Mouse (Mus musculus): ENCODE results near the gene Atp10b. TPM values are rescaled to one million over a fixed set of nuclear protein-coding genes. Genes with fewer than 3 reads are reported as not detected.

Atp10b gene
- total RNA-seq, 1 experiment from 2014 or later = not detected

- ATAC-seq (replicated peaks; ENCODE audit: low read depth, poor library complexity, severe bottlenecking) = no peak
Observed at GRCm38 (mm10) chr11:43189817-43190593, 40.3 kb downstream of the Atp10b start.

- no peak for ATAC-seq (replicated peaks; ENCODE audit: low read depth, poor library complexity, severe bottlenecking)
Observed at GRCm38 (mm10) chr11:43198811-43199210, 49.1 kb downstream of the Atp10b start.

- no peak for ATAC-seq (replicated peaks; ENCODE audit: low read depth, poor library complexity, severe bottlenecking)
Observed at GRCm38 (mm10) chr11:43199358-43199757, 49.7 kb downstream of the Atp10b start.

DNA sequence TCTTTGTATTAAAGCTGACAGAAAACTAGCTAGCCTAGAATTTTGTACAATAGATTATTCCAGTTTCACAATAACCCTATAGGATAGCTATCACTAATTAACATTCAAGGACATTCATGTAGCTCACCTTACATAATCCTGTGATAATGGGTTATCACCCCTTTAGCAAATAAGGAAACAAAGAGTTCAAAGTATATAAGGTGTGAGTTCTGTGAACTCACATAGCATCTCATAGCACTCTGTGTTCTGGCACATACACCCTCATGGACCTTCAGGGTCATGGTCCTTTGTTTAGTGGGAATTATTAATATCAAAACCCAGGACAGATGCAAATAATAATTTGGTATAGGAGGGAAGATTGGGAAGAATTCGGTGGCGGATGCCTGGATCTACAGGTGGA lies 50.4 kb downstream of the Atp10b start:
- no peak for ATAC-seq (replicated peaks; ENCODE audit: low read depth, poor library complexity, severe bottlenecking)

GRCm38 (mm10) chr11:43203580-43203979 lies 53.9 kb downstream of the Atp10b start:
- ATAC-seq (replicated peaks; ENCODE audit: low read depth, poor library complexity, severe bottlenecking) = no peak

GRCm38 (mm10) chr11:43213134-43213533 lies 63.5 kb downstream of the Atp10b start:
- peak; percentile 87 for ATAC-seq (replicated peaks; ENCODE audit: low read depth, poor library complexity, severe bottlenecking)

- ATAC-seq (replicated peaks; ENCODE audit: low read depth, poor library complexity, severe bottlenecking) = no peak
Observed at GRCm38 (mm10) chr11:43213740-43214139, 64.1 kb downstream of the Atp10b start.

GRCm38 (mm10) chr11:43217021-43217420 lies 67.3 kb downstream of the Atp10b start:
- ATAC-seq (replicated peaks; ENCODE audit: low read depth, poor library complexity, severe bottlenecking) = no peak

- ATAC-seq (replicated peaks; ENCODE audit: low read depth, poor library complexity, severe bottlenecking) = no peak
Observed at GRCm38 (mm10) chr11:43230231-43230630, 80.6 kb downstream of the Atp10b start.

- no peak for ATAC-seq (replicated peaks; ENCODE audit: low read depth, poor library complexity, severe bottlenecking)
Observed at GRCm38 (mm10) chr11:43232073-43232472, 82.4 kb downstream of the Atp10b start.

DNA sequence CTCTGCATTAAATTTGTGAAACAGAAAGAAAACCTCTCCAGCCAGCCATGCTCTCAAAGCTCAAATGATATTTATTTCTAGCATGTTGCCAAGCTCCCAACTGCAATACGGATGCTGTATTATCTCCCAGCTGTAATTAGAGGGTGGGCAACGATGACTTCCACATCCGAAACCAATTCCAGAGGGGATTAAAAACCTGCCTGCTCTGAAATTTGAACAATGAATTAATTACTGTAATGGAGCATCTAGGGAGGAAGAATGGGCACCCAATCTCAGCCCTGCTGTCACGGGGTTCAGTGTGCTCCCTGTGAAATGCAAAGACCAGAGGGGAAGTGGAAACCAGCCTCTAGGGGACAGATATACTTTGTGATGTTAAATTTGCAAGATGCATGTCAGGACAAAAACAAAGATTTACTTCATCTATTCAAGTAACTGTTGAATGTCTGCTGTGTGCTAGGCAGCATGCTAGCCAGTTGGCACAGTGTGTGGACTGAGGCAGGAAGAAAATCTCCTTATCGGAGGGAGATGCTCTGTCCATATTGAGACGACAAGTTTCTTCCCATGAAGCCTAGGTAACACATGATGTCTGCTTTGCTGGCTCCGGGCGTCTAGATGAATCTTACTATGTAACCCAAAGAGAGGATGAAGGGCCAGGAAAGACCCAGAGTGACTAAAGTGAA lies 86.8 kb downstream of the Atp10b start:
- ATAC-seq (replicated peaks; ENCODE audit: low read depth, poor library complexity, severe bottlenecking) = no peak

DNA sequence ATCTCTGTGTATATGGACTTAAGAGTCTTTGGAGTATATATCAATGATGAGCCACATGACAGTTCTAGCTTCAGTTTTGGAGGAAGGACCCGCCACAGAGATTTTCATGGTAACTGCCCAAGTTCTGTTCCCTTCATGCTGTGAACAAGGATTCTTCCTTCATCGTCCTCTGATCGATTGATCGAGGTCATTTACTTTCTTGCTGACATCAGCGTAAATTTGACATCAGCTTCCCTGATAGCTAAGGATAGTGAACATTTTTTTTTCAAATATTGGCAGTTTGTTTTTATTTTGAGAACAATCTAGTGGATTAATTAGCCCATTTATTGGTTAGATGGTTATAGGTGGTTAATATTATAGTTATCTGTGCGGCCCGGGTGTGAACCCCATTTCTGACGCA lies 90.1 kb downstream of the Atp10b start:
- no peak for ATAC-seq (replicated peaks; ENCODE audit: low read depth, poor library complexity, severe bottlenecking)

GRCm38 (mm10) chr11:43253034-43253433 lies 103.4 kb downstream of the Atp10b start:
- ATAC-seq (replicated peaks; ENCODE audit: low read depth, poor library complexity, severe bottlenecking) = no peak

DNA sequence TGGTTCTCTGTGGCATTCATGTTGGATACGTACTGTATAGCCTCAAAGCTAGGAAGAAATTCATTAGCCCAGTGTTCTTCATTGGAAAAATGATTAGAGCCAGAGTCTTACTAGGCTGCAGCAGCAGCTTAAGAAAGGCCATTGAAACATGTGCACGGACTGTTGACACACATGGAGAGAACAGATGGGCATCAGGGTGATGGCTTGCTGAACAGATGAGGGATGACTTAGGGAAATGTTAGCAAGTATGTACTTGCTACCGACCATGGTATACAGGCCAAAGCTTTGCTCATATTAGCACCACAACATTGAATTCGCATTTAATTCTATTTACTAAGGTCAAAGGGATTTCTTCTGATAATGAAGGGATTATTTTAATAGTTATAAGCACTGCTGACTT lies 105.6 kb downstream of the Atp10b start:
- no peak for ATAC-seq (replicated peaks; ENCODE audit: low read depth, poor library complexity, severe bottlenecking)

DNA sequence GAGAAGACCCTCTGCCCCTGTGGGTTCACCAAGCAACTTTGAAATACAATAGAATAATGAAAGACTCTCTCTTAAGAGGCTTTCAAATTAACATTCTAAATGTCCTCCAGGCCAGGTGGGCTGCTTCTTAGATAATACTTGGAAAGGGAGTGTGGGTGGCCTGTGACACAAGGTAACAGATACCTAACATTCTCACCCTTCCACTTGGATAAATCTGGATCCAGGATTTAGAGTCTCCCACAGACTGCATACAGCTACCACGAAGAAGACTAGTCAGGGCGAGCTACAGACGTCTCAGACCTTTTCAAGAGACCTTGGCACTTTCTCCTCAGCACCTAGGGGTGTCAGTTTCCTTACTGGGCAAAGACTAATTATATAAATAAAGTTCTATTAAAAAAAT lies 107.6 kb downstream of the Atp10b start:
- no peak for ATAC-seq (replicated peaks; ENCODE audit: low read depth, poor library complexity, severe bottlenecking)

- no peak for ATAC-seq (replicated peaks; ENCODE audit: low read depth, poor library complexity, severe bottlenecking)
Observed at GRCm38 (mm10) chr11:43257781-43258180, 108.1 kb downstream of the Atp10b start.

- ATAC-seq (replicated peaks; ENCODE audit: low read depth, poor library complexity, severe bottlenecking) = peak; percentile 72
Observed at GRCm38 (mm10) chr11:43263548-43264218, 114.0 kb downstream of the Atp10b start.

DNA sequence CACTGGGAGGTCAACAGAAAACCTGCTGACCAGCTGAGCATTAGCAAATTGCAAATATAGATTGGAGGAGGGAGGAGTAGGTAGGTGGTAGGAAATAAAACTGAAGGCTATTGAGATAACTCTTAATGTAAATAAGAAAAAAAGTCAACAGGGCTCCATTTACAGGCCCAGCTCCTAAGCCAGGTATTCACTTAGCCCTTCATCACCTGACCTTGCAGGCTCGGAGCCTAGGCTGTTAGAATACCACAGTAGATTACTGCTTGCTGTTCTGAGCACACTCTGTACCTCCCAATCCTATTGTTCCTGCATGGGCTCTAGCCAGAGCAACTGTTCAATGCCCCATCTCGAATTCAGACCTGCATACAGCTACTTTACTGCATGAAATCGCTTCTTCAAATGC lies 117.8 kb downstream of the Atp10b start:
- no peak for ATAC-seq (replicated peaks; ENCODE audit: low read depth, poor library complexity, severe bottlenecking)

DNA sequence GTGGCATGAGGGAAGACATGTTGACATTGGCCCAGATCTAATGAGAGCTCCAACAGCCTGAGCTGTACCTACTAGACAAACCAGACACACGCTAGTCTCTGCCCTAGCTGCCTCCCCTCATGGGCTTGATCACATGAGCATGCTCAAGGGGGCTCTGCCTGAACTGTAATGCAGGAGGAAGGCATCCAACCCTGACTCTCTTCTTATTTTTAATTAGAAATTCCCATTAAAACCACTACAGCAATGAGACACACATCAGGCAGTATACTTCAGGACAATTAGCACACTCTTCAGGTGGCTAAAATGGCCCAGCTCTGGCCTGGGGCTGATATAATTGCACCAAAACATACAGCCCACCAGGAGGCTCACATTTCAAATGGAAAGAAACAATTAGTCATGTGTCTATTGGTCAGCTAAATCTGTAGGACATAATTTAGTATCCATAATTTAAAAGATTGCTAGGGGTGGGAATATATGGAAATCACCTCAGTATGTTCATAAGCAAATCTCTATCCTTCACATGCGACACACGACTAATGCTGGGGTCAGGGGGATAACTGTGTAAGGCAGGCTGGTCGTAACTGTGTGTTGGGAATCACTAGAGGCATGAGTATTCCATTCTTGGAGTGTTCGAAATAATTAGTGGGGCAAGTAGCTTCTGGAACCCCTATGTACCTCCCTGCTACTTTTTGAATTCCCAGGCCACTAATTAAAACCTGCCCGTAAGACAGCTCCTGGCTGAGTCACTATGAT lies 120.0 kb downstream of the Atp10b start:
- ATAC-seq (replicated peaks; ENCODE audit: low read depth, poor library complexity, severe bottlenecking) = no peak

DNA sequence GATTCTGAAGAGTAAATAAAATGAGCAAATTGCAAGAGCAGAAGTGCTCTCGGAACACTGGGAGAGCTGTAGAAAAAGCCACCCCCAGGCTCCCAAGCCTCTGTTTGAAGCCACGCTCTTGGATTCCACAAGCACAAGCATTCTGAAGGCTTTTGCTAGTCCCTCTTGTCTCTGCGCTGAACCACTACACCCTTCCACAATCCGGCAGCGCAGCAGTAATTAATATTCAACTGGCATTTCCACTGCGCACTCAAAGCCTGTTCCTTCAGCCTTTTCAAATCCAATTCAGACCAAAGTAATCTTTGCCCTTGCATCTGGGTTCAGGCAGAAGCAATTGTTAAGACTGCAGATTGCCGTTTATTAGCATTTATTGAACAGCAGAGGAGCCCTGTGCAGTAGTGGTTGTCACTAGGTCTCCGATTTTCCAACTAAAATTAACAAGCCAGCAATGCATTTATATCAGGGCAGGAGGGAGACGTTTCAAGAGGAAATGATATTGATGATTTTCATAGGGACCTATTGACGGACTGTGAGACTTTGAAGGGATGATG lies 120.7 kb downstream of the Atp10b start:
- no peak for ATAC-seq (replicated peaks; ENCODE audit: low read depth, poor library complexity, severe bottlenecking)

Measured in common myeloid progenitor, adult 5-6 weeks (primary cell).